Mouse (Mus musculus) cerebellum, adult 11-12 months (tissue): ENCODE measurements around the gene F2rl2.

Experiments
- DNase-seq: peaks from one replicate; pipeline ENCODE4 v3.0.0; 2022

The F2rl2 gene

GRCm38 (mm10) chr13:95696654-95697163 is at the start of gene F2rl2:
Gene F2rl2 (plus strand): TSS chr13:95696853.
- DNase-seq: no peak

GRCm38 (mm10) chr13:95647248-95647647 is 49.4 kb upstream of the F2rl2 start:
- no peak for DNase-seq

- DNase-seq: no peak
Observed at GRCm38 (mm10) chr13:95649941-95650340, 46.7 kb upstream of the F2rl2 start.

GRCm38 (mm10) chr13:95651870-95652668 is 44.6 kb upstream of the F2rl2 start:
- DNase-seq: no peak

- no peak for DNase-seq
Observed at GRCm38 (mm10) chr13:95653696-95654095, 43.0 kb upstream of the F2rl2 start.

- DNase-seq: no peak
Observed at GRCm38 (mm10) chr13:95655284-95655683, 41.4 kb upstream of the F2rl2 start.

- DNase-seq: no peak
Observed at GRCm38 (mm10) chr13:95657171-95657570, 39.5 kb upstream of the F2rl2 start.

GRCm38 (mm10) chr13:95659432-95659831 is 37.2 kb upstream of the F2rl2 start:
- no peak for DNase-seq

GRCm38 (mm10) chr13:95663834-95664233 is 32.8 kb upstream of the F2rl2 start:
- no peak for DNase-seq

- no peak for DNase-seq
Observed at GRCm38 (mm10) chr13:95665644-95666356, 30.9 kb upstream of the F2rl2 start.

GRCm38 (mm10) chr13:95667260-95667659 is 29.4 kb upstream of the F2rl2 start:
- no peak for DNase-seq

- DNase-seq: no peak
Observed at GRCm38 (mm10) chr13:95670534-95670933, 26.1 kb upstream of the F2rl2 start.

- no peak for DNase-seq
Observed at GRCm38 (mm10) chr13:95671108-95671897, 25.4 kb upstream of the F2rl2 start.

GRCm38 (mm10) chr13:95672372-95672771 is 24.3 kb upstream of the F2rl2 start:
- no peak for DNase-seq

- no peak for DNase-seq
Observed at GRCm38 (mm10) chr13:95679078-95679477, 17.6 kb upstream of the F2rl2 start.

- no peak for DNase-seq
Observed at GRCm38 (mm10) chr13:95679491-95679941, 17.1 kb upstream of the F2rl2 start.

- DNase-seq: no peak
Observed at GRCm38 (mm10) chr13:95684656-95685244, 11.9 kb upstream of the F2rl2 start.

- DNase-seq: no peak
Observed at GRCm38 (mm10) chr13:95685736-95686135, 10.9 kb upstream of the F2rl2 start.

- no peak for DNase-seq
Observed at GRCm38 (mm10) chr13:95688576-95688975, 8.1 kb upstream of the F2rl2 start.

- DNase-seq: no peak
Observed at GRCm38 (mm10) chr13:95692201-95692600, 4.5 kb upstream of the F2rl2 start.

- DNase-seq: no peak
Observed at GRCm38 (mm10) chr13:95696120-95696653, 466 bp upstream of the F2rl2 start.

GRCm38 (mm10) chr13:95697874-95698273 is 1.2 kb downstream of the F2rl2 start:
- no peak for DNase-seq
